Mouse (Mus musculus) heart, adult 18-20 months (tissue): ENCODE results near the gene Meis2. TPM values are rescaled to one million over a fixed set of nuclear protein-coding genes. Genes with fewer than 3 reads are reported as not detected.

Experiments used
- DNase-seq, 2 experiments: peaks; one replicate each; pipeline ENCODE4 v3.0.0; 2021 to 2022; ENCODE audit warnings: mixed read lengths in 1 of 2
- total RNA-seq, 2 experiments: library from RNA; stranded (reverse); gene quantifications; 2 replicates each; pipeline ENCODE4 v1.2.3; 2021

Gene Meis2
- total RNA-seq, 2 experiments from 2014 or later = 19.1 to 24.3 TPM

- DNase-seq = peak; percentile 63 to 65
Observed at GRCm38 (mm10) chr2:116049710-116050109, 15.9 kb downstream of the Meis2 start.

- DNase-seq = peak in 1 of 2 experiments; percentile 46
Observed at GRCm38 (mm10) chr2:116047365-116047764, 18.3 kb downstream of the Meis2 start.

- peak in 1 of 2 experiments; percentile 28 for DNase-seq
Observed at GRCm38 (mm10) chr2:116045048-116045447, 20.6 kb downstream of the Meis2 start.

- DNase-seq = no peak
Observed at GRCm38 (mm10) chr2:116042934-116043698, 22.5 kb downstream of the Meis2 start.

GRCm38 (mm10) chr2:116042447-116042846 lies 23.2 kb downstream of the Meis2 start:
- DNase-seq = no peak

- DNase-seq = no peak
Observed at GRCm38 (mm10) chr2:116041683-116042262, 23.9 kb downstream of the Meis2 start.

GRCm38 (mm10) chr2:116035345-116035744 lies 30.3 kb downstream of the Meis2 start:
- DNase-seq = no peak

GRCm38 (mm10) chr2:116028127-116028526 lies 37.5 kb downstream of the Meis2 start:
- DNase-seq = peak; percentile 45 to 59

GRCm38 (mm10) chr2:116022876-116023275 lies 42.8 kb downstream of the Meis2 start:
- DNase-seq = peak in 1 of 2 experiments; percentile 19

GRCm38 (mm10) chr2:116021931-116022330 lies 43.7 kb downstream of the Meis2 start:
- DNase-seq = no peak

- DNase-seq = peak in 1 of 2 experiments; percentile 22
Observed at GRCm38 (mm10) chr2:116021046-116021445, 44.6 kb downstream of the Meis2 start.

GRCm38 (mm10) chr2:116020451-116020951 lies 45.1 kb downstream of the Meis2 start:
- DNase-seq = no peak

GRCm38 (mm10) chr2:116019959-116020358 lies 45.7 kb downstream of the Meis2 start:
- DNase-seq = no peak

- no peak for DNase-seq
Observed at GRCm38 (mm10) chr2:116019466-116019794, 46.2 kb downstream of the Meis2 start.

- no peak for DNase-seq
Observed at GRCm38 (mm10) chr2:116018781-116019465, 46.7 kb downstream of the Meis2 start.

GRCm38 (mm10) chr2:116015520-116015919 lies 50.1 kb downstream of the Meis2 start:
- no peak for DNase-seq

- no peak for DNase-seq
Observed at GRCm38 (mm10) chr2:116010469-116010868, 55.2 kb downstream of the Meis2 start.

GRCm38 (mm10) chr2:116010061-116010460 lies 55.6 kb downstream of the Meis2 start:
- DNase-seq = no peak

GRCm38 (mm10) chr2:116009097-116009970 lies 56.3 kb downstream of the Meis2 start:
- no peak for DNase-seq

GRCm38 (mm10) chr2:116002354-116002753 lies 63.3 kb downstream of the Meis2 start:
- no peak for DNase-seq

- DNase-seq = no peak
Observed at GRCm38 (mm10) chr2:116001352-116002138, 64.1 kb downstream of the Meis2 start.
